Mouse (Mus musculus): Measurements from ENCODE around the gene Cd46.

DNA sequence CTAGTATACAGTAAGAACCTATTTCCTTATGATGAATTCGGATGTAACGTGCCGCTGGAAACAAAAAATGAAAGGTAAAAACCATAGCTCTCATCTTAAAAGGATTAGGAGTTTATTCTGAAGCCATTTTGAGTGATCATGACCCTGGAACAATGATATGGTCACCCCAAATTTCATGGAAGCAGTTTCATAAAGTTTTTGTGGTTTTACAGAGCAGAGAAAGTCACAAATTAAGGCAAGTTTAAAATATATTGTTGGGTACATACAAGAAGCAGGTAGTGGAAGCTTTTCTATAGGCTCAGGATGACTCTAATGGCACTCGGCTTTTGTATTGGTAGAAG lies 39.6 kb upstream of the Cd46 start:
- no peak for TF ChIP-seq GATA1 (IDR thresholded peaks at IDR 0.05; ENCODE audit: low read length)
- TF ChIP-seq TAL1 (IDR thresholded peaks at IDR 0.05; ENCODE audit: low read length), result no peak
